Mouse (Mus musculus) spleen, adult 2 months (tissue): Measurements from ENCODE around the gene Ambra1. TPM values are rescaled to one million over a fixed set of nuclear protein-coding genes. Genes with fewer than 3 reads are reported as not detected.

Experiments
- DNase-seq, 2 experiments: peaks; one replicate each; pipeline versions ENCODE4 v3.0.0 to v3.0.0-alpha.2; 2012 to 2021; ENCODE audit warnings: low spot score in 2 of 2, low read depth in 1 of 2
- H3K27ac ChIP-seq: fragments of 200-500 bp; 2 replicates; pipeline ENCODE4 v1.5.1; 2012; ENCODE audit warnings: low read length, inconsistent platforms; ENCODE audit not compliant: insufficient read depth
- H3K27me3 ChIP-seq: fragments of 200-500 bp; 2 replicates; pipeline ENCODE4 v1.6.1; 2012; ENCODE audit warnings: mild to moderate bottlenecking, moderate library complexity, low read length, inconsistent platforms; ENCODE audit not compliant: control insufficient read depth, insufficient read depth
- H3K36me3 ChIP-seq: fragments of 200-500 bp; 2 replicates; pipeline ENCODE4 v1.6.1; 2012; ENCODE audit warnings: mild to moderate bottlenecking, low read length, inconsistent platforms; ENCODE audit not compliant: control insufficient read depth, insufficient read depth
- H3K4me1 ChIP-seq: fragments of 200-500 bp; 2 replicates; pipeline ENCODE4 v1.6.1; 2011; ENCODE audit warnings: inconsistent platforms; ENCODE audit not compliant: control insufficient read depth, insufficient read depth, insufficient read length
- H3K4me3 ChIP-seq: fragments of 200-500 bp; 2 replicates; pipeline ENCODE4 v1.5.1; 2011; ENCODE audit warnings: mild to moderate bottlenecking, inconsistent platforms; ENCODE audit not compliant: insufficient read depth, insufficient read length; ENCODE audit errors: extremely low read depth
- CTCF ChIP-seq: fragments of 200-500 bp; IDR thresholded peaks from 2 replicates; pipeline ENCODE4 v1.5.1; 2011; ENCODE audit warnings: mild to moderate bottlenecking, inconsistent platforms; ENCODE audit not compliant: insufficient read depth, insufficient read length, insufficient replicate concordance; ENCODE audit errors: extremely low read depth
- POLR2A ChIP-seq: fragments of 200-500 bp; IDR thresholded peaks from 2 replicates; pipeline ENCODE4 v1.6.1; 2011; ENCODE audit warnings: low read depth, low read length, inconsistent platforms
- WGBS: fragments of 180-500 bp; shearing (Covaris S2); methylation state at CpG from one replicate; pipeline ENCODE4 v1.1.7; 2018; 5-methylcytosine and 5-hydroxymethylcytosine counted together
- polyA plus RNA-seq: library from polyadenylated mRNA; depleted of rRNA; stranded (reverse); fragments of >200 nt; gene quantifications from 2 replicates; pipeline ENCODE4 v1.2.3, GENCODE M21; 2012

Gene Ambra1
- polyA plus RNA-seq, 1 experiment = 20.0 TPM

- no peaks in the 10 kb centered on the region for H3K27me3 ChIP-seq
- TF ChIP-seq CTCF (peak; percentile 23; the same call in 1 of the 2 replicates), POLR2A (no peak)
- no peak overlapping the region for H3K4me3 ChIP-seq
- peaks cover 19% of the 10 kb centered on the region for H3K4me1 ChIP-seq
- H3K36me3 ChIP-seq = peaks cover 51% of the 10 kb centered on the region
- no peak overlapping the region for H3K27ac ChIP-seq
- no peak for DNase-seq
- 94% methylated on average over 6 of the region's 6 CpGs for WGBS
Observed at GRCm38 (mm10) chr2:91942356-91942755, 212.4 kb downstream of the Ambra1 start.

- peak; percentile 47 to 77 for DNase-seq
- Histone ChIP-seq H3K36me3 (peaks cover 32% of the 10 kb centered on the region), H3K27ac (no peak overlapping the region), H3K27me3 (no peaks in the 10 kb centered on the region), H3K4me1 (peaks cover 38% of the 10 kb centered on the region), H3K4me3 (no peak overlapping the region)
- WGBS = 41% methylated on average over 13 of the region's 13 CpGs
- peak; percentile 89 for TF ChIP-seq CTCF
- TF ChIP-seq POLR2A = no peak
Observed at GRCm38 (mm10) chr2:91944170-91944950, 214.4 kb downstream of the Ambra1 start.

- Histone ChIP-seq H3K4me1 (peaks cover 48% of the 10 kb centered on the region), H3K4me3 (no peak within 1 kb of the TSS), H3K27ac (no peak within 1 kb of the TSS), H3K36me3 (peaks cover 21% of the 10 kb centered on the region), H3K27me3 (no peaks in the 10 kb centered on the region)
- DNase-seq = no peak
- TF ChIP-seq POLR2A (no peak), CTCF (no peak)
- 94% methylated on average over 18 of the region's 18 CpGs for WGBS
Observed at GRCm38 (mm10) chr2:91945483-91945882, 215.5 kb downstream of the Ambra1 start, which contains the start of gene Gm9821. TSS of gene Gm9821 (plus strand) at chr2:91945703.

- no peak for DNase-seq
- Histone ChIP-seq H3K27ac (no peak overlapping the region), H3K4me1 (peaks cover 52% of the 10 kb centered on the region), H3K27me3 (no peaks in the 10 kb centered on the region), H3K4me3 (no peak overlapping the region), H3K36me3 (peaks cover 16% of the 10 kb centered on the region)
- WGBS = 48% methylated on average over 6 of the region's 6 CpGs
- no peak for TF ChIP-seq POLR2A
Observed at GRCm38 (mm10) chr2:91946836-91947235, 216.9 kb downstream of the Ambra1 start.

GRCm38 (mm10) chr2:91947397-91948150 lies 217.6 kb downstream of the Ambra1 start:
- Histone ChIP-seq H3K27ac (peak overlapping the region; percentile 39), H3K4me3 (peak overlapping the region; percentile 9; the same call in 1 of the 2 replicates), H3K36me3 (peaks cover 8% of the 10 kb centered on the region), H3K27me3 (no peaks in the 10 kb centered on the region), H3K4me1 (peaks cover 52% of the 10 kb centered on the region)
- 38% methylated on average over 11 of the region's 11 CpGs for WGBS
- no peak for TF ChIP-seq POLR2A
- no peak for TF ChIP-seq CTCF
- DNase-seq = no peak

- Histone ChIP-seq H3K27ac (peak overlapping the region; percentile 39), H3K4me3 (peak overlapping the region; percentile 9; the same call in 1 of the 2 replicates), H3K36me3 (peaks cover 7% of the 10 kb centered on the region; the same call in 1 of the 2 replicates), H3K4me1 (peaks cover 52% of the 10 kb centered on the region), H3K27me3 (no peaks in the 10 kb centered on the region)
- WGBS = 12% methylated on average over 6 of the region's 6 CpGs
- no peak for DNase-seq
- TF ChIP-seq CTCF (no peak), POLR2A (no peak)
Observed at GRCm38 (mm10) chr2:91948151-91948509, 218.2 kb downstream of the Ambra1 start.
